Mouse (Mus musculus): ENCODE data around the gene Ascl2.

DNA sequence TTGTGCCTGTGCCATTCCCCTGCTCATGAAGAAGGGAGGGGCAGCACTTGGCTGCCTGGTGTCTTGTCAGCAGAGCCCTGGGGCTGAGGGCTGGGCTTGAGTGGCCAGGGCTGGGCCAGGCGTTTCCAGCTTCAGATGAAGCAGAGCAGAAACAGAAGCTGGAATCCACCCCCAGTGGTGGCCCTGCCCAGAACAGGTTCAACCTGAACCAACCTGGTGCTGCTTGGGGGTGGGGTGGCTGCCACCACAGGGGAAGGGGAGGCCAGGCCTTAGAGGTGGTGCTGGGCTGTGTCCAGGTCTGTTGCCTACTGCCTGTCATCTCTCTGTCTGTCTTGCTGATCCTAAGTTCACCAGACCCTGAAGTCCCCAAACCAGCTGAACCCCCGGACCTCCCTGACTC is 13.0 kb downstream of the Ascl2 start:
- TF ChIP-seq POLR2A (IDR thresholded peaks at IDR 0.05; ENCODE audit: borderline replicate concordance, extremely low read depth, low read depth, low read length) (no peak), CTCF (IDR thresholded peaks at IDR 0.05; ENCODE audit: insufficient read depth, low read length) (no peak)

Measured in lung, adult 2 months (tissue).